Mouse (Mus musculus): ENCODE data around the gene Tbc1d16.

The Tbc1d16 gene

GRCm38 (mm10) chr11:119139026-119139425 is 89.3 kb downstream of the Tbc1d16 start:
- peak; percentile 62 to 67 for DNase-seq

GRCm38 (mm10) chr11:119138205-119138604 is 90.1 kb downstream of the Tbc1d16 start:
- DNase-seq: peak in 1 of 2 experiments; percentile 66

GRCm38 (mm10) chr11:119134586-119134985 is 93.7 kb downstream of the Tbc1d16 start:
- DNase-seq: peak in 1 of 2 experiments; percentile 69

GRCm38 (mm10) chr11:119133437-119134221 is 94.7 kb downstream of the Tbc1d16 start:
- peak; percentile 91 to 92 for DNase-seq

GRCm38 (mm10) chr11:119132198-119133035 is 95.9 kb downstream of the Tbc1d16 start:
- DNase-seq: no peak

GRCm38 (mm10) chr11:119130081-119130765 is 98.1 kb downstream of the Tbc1d16 start:
- no peak for DNase-seq

GRCm38 (mm10) chr11:119129281-119130058 is 98.8 kb downstream of the Tbc1d16 start:
- no peak for DNase-seq

GRCm38 (mm10) chr11:119128668-119129280 is 99.5 kb downstream of the Tbc1d16 start:
- no peak for DNase-seq

- no peak for DNase-seq
Measured at GRCm38 (mm10) chr11:119127686-119128473, 100.4 kb downstream of the Tbc1d16 start.

GRCm38 (mm10) chr11:119127147-119127546 is 101.2 kb downstream of the Tbc1d16 start:
- DNase-seq: peak in 1 of 2 experiments; percentile 22

GRCm38 (mm10) chr11:119125929-119126861 is 102.1 kb downstream of the Tbc1d16 start:
- peak; percentile 56 to 73 for DNase-seq

- DNase-seq: no peak
Measured at GRCm38 (mm10) chr11:119124536-119124935, 103.8 kb downstream of the Tbc1d16 start.

- DNase-seq: peak in 1 of 2 experiments; percentile 24
Measured at GRCm38 (mm10) chr11:119123522-119124319, 104.6 kb downstream of the Tbc1d16 start.

- DNase-seq: peak; percentile 60 to 69
Measured at GRCm38 (mm10) chr11:119122396-119122795, 105.9 kb downstream of the Tbc1d16 start.

- DNase-seq: no peak
Measured at GRCm38 (mm10) chr11:119118905-119119304, 109.4 kb downstream of the Tbc1d16 start.

GRCm38 (mm10) chr11:119117945-119118344 is 110.4 kb downstream of the Tbc1d16 start:
- peak; percentile 31 to 35 for DNase-seq

GRCm38 (mm10) chr11:119116992-119117391 is 111.3 kb downstream of the Tbc1d16 start:
- DNase-seq: no peak

- DNase-seq: no peak
Measured at GRCm38 (mm10) chr11:119112721-119113120, 115.6 kb downstream of the Tbc1d16 start.

GRCm38 (mm10) chr11:119111345-119111744 is 117.0 kb downstream of the Tbc1d16 start:
- DNase-seq: no peak

All from cerebellum, postnatal 14 days (tissue).